In genomic region chr2:28335141-28335789, GRCm38 (mm10) we compare ENCODE assay signal across 12 mouse cellular contexts.
DNase-seq lines count a peak whose midpoint lies in the region; ATAC-seq and TF ChIP-seq lines count a peak whose summit lies in the region.
"Had no signal": no experiment of that assay in that cellular context is flagged by ENCODE, and none has a peak within 500 bp of the region (broad histone marks: within the 10 kb centered on the region; RNA-seq: fewer than 3 reads in every experiment).

No protein-coding gene starts in this region.

- no peak overlapping the region for H3K4me3 ChIP-seq in hindbrain, postnatal 0 days (ENCODE audit: low read length)
- no peak overlapping the region for H3K4me3 ChIP-seq in kidney, embryonic 15.5 days (replicated peaks)
- H3K4me3 ChIP-seq: myocyte had no signal

- ATAC-seq in hindbrain, postnatal 0 days = peak; percentile 65
- no peak for ATAC-seq in kidney, embryonic 15.5 days (replicated peaks; ENCODE audit: low FRiP score)

- no peaks in the 10 kb centered on the region for H3K9me3 ChIP-seq in hindbrain, postnatal 0 days (ENCODE audit: low read length)
- H3K9me3 ChIP-seq in kidney, embryonic 15.5 days (replicated peaks) = no peaks in the 10 kb centered on the region

- H3K27ac ChIP-seq in hindbrain, postnatal 0 days = peak overlapping the region; percentile 38; the same call in 1 of the 2 replicates
- H3K27ac ChIP-seq in kidney, embryonic 15.5 days = no peak overlapping the region

- H3K4me1 ChIP-seq in hindbrain, postnatal 0 days (ENCODE audit: insufficient read depth, low read length) = peaks cover 17% of the 10 kb centered on the region
- H3K4me1 ChIP-seq in kidney, embryonic 15.5 days = 0 out of 2 replicates have a peak, but pooled peaks cover 4% of the 10 kb centered on the region

- H3K9ac ChIP-seq in hindbrain, postnatal 0 days (replicated peaks; ENCODE audit: low read length) = no peak overlapping the region
- no peak overlapping the region for H3K9ac ChIP-seq in kidney, embryonic 15.5 days

- no peak overlapping the region for H3K4me2 ChIP-seq in hindbrain, postnatal 0 days (ENCODE audit: low read depth, low read length)
- no peak overlapping the region for H3K4me2 ChIP-seq in kidney, embryonic 15.5 days
- H3K4me2 ChIP-seq: liver, embryonic 11.5 days had no signal

- no peaks in the 10 kb centered on the region for H3K36me3 ChIP-seq in hindbrain, postnatal 0 days (ENCODE audit: insufficient read depth, low read length)
- H3K36me3 ChIP-seq in kidney, embryonic 15.5 days = no peaks in the 10 kb centered on the region

- peak; percentile 32 to 48 for DNase-seq in cerebellum, postnatal 10 days
- DNase-seq in cerebellum, adult 11 months = no peak
- DNase-seq in lung, postnatal 10 days = peak; percentile 67
- no peak for DNase-seq in lung, postnatal 14 days
- DNase-seq in hindbrain, postnatal 0 days (ENCODE audit: low spot score) = peak; percentile 82
- peak; percentile 45 for DNase-seq in retina, embryonic 14.5 days (ENCODE audit: low spot score)
- no peak for DNase-seq in kidney, postnatal 25 days
- DNase-seq: heart, postnatal 14 days; kidney, postnatal 4 days had no signal

- no peaks in the 10 kb centered on the region for H3K27me3 ChIP-seq in hindbrain, postnatal 0 days (ENCODE audit: insufficient read depth, low read length)
- peaks cover 3% of the 10 kb centered on the region; the same call in 1 of the 2 replicates for H3K27me3 ChIP-seq in kidney, embryonic 15.5 days

- WGBS in hindbrain, postnatal 0 days = 22% methylated on average over 9 of the region's 9 CpGs
- 27% methylated on average over 9 of the region's 9 CpGs for WGBS in kidney, embryonic 15.5 days

- no peak for TF ChIP-seq CTCF in hindbrain, postnatal 0 days (IDR thresholded peaks at IDR 0.05; ENCODE audit: low read depth)

Comparison
In these comparisons a context has a peak if more than half of its experiments do, and no peak if none do; other contexts are left out.
1. DNase-seq: peak in cerebellum, postnatal 10 days (2 of 2), lung, postnatal 10 days (single experiment), hindbrain, postnatal 0 days (single experiment) and retina, embryonic 14.5 days (single experiment); none in cerebellum, adult 11 months (single experiment), lung, postnatal 14 days (single experiment) and kidney, postnatal 25 days (0 of 2).